Mouse (Mus musculus): ENCODE results near the gene Map3k11. TPM values are rescaled to one million over a fixed set of nuclear protein-coding genes. Genes with fewer than 3 reads are reported as not detected.
A peak's percentile ranks its signal among the peaks of the same experiment; 100 is the strongest.

The Map3k11 gene
- 10 to 100 TPM; 24.0 to 30.4 TPM for total RNA-seq (2021)

DNA sequence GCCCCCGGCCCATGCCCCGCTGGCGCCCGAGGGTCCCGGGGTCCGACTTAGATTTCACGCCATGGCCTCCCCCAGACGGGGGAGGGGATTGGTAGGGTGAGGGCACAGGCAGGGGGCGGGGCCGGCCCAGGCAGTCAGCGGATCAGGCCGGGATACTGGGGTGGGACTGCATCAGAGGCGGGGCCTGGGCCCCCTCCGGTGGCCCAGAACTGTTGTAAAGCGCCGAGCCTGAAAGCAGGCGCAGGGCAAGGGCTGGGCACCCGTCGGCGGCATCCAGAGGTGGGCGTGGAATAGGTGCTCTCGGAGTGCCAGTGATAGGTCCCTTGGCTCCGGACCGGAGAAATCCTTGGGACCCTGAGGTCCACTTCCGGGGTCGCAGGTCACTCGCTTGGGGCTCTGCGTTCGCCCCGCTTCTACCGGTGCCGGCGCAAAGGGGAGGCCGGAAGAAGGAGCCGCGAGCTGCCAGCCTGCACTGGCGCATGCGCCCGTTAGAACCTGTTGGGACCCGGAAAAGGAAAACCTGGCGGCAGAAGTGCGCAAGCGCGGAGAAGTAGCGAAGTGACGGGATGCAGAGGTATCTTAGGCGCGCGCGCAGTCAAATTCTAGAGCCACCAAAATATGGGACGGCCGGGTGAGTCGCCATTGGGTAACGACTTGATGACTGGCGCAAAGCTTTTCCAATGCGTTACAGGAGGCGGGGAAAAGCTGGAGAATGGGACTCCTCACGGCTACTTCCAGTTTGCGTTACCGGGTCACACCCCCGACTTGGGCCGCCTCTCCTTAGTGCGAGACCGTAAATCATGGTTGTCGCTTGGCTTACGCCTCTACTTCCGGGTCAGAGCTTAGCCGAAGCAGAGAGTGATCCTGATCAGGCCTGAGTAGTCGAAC is at the start of gene Map3k11, which contains the start of gene Pcnx3:
Gene Map3k11 (plus strand): TSS at position 543 of the 888 bp plus-strand sequence.
Gene Pcnx3 (minus strand): TSS at position 709 of the 888 bp plus-strand sequence.
- intact Hi-C loops (cut with DNase I), result no loop called here
- peak; percentile 97 for DNase-seq (ENCODE audit: low spot score)

DNA sequence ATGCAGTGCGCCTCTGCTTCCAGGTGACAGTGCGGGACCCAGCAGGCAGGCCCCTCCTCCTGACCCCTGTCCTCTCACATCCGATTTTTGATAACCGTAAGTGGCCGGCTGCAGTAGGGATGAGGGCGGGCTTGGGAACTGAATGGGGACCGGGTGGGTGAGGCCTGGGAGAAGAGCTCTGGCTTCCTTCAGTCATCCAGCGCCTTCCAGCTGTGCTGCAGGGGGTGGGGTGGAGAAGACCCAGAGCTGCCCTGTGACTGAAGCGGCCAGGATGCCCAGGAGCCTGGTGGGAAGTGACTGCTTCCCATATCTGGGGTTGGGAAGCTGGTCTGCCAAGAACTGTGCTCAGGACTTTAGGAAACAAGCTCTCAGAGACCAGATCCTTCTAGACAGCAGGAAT is 48.2 kb upstream of the Map3k11 start:
- intact Hi-C loops (cut with DNase I), result no loop called here
- DNase-seq (ENCODE audit: low spot score), result no peak

DNA sequence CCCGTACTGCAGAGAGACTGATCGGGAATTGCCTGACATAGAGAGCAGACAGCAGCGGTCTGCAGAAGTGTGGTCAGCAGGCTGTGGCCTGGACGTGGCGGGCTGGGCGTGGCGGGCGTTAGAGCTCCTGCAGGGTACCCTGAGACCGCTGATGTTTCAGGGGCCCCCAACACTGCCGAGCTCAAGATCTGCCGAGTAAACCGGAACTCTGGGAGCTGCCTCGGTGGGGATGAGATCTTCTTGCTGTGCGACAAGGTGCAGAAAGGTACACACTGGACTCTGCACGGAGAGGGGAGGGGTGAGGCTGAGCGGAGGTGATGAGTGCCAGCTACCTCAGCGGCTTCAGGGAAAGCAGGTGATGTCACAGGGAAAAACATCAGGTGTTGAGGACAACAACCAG is 47.5 kb upstream of the Map3k11 start:
- intact Hi-C loops (cut with DNase I), result no loop called here
- DNase-seq (ENCODE audit: low spot score), result no peak

DNA sequence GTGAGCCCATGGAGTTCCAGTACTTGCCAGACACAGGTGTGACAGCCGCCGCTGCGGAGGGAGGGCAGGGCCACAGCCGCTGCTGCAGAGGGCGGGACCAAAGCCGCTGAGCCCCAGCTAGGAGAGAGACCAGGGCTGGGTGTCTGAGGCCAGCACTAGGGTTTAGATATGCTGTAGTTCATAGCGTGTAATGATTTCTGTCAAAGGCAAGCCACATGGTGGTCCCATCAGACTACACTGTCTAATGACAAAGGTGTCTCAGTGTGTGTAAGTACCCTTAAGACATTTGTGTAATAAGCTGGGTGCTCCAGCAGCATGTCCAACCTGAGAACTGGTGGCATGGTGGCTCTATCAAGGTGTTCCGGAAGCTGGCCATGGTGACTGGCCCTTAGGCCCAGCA is 46.9 kb upstream of the Map3k11 start:
- intact Hi-C loops (cut with DNase I), result no loop called here
- DNase-seq (ENCODE audit: low spot score), result no peak

DNA sequence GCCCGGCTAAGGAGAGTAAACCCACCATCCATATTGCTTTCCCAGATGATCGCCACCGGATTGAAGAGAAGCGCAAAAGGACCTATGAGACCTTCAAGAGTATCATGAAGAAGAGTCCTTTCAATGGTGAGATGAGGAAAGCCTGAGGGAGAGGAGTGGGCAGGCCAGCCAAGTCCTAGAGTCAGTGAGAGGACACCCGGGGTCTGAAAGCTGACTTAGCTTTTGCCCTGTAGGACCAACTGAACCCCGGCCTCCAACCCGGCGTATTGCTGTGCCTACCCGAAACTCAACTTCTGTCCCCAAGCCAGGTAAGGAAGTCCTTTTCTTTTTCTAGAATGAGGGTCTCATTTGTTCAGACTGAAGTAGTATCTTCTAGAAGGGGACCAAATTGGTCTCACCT is 43.3 kb upstream of the Map3k11 start:
- intact Hi-C loops (cut with DNase I), result loop anchor here (5.0 kb wide), 1 partner anchor 82 kb away; the partner anchor contains the start of genes Ehbp1l1 and Fam89b
- no peak for DNase-seq (ENCODE audit: low spot score)

DNA sequence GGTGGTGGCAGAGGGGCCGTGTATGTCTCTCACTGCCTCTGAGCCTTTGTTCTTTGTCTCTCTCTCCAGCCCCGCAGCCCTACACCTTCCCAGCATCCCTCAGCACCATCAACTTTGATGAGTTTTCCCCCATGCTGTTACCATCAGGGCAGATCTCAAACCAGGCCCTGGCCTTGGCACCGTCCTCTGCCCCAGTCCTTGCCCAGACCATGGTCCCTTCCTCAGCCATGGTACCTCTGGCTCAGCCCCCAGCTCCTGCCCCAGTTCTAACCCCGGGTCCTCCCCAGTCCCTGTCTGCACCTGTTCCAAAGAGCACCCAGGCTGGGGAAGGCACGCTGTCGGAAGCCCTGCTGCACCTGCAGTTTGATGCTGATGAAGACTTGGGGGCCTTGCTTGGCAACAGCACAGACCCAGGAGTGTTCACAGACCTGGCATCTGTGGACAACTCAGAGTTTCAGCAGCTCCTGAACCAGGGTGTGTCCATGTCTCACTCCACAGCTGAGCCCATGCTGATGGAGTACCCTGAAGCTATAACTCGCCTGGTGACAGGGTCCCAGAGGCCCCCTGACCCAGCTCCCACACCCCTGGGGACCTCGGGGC is 41.7 kb upstream of the Map3k11 start:
- intact Hi-C loops (cut with DNase I), result loop anchor here (5.0 kb wide), 1 partner anchor 80 kb away; the partner anchor contains the start of genes Ehbp1l1 and Fam89b
- no peak for DNase-seq (ENCODE audit: low spot score)

DNA sequence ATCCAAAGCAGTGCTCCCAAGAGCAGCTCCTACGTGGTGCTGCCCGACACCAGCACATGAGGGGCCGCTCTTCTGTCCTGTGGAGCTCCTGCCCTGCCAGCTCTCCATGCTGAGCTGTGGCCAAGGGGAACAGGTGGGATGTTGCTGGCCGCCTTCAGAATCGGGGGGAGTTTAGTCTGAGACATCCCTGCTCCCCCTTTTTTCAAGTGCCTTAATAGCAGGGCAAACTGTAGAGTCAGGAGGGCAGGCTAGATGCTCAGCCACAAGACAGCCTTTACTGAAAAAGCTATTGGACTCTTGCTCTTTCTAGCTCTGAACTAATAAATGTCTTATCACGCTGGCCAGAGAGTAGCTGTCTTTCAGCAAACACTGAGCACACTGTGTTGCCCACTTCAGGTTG is 40.8 kb upstream of the Map3k11 start:
- DNase-seq (ENCODE audit: low spot score), result no peak
- intact Hi-C loops (cut with DNase I), result loop anchor here (5.0 kb wide), 1 partner anchor 80 kb away; the partner anchor contains the start of genes Ehbp1l1 and Fam89b

DNA sequence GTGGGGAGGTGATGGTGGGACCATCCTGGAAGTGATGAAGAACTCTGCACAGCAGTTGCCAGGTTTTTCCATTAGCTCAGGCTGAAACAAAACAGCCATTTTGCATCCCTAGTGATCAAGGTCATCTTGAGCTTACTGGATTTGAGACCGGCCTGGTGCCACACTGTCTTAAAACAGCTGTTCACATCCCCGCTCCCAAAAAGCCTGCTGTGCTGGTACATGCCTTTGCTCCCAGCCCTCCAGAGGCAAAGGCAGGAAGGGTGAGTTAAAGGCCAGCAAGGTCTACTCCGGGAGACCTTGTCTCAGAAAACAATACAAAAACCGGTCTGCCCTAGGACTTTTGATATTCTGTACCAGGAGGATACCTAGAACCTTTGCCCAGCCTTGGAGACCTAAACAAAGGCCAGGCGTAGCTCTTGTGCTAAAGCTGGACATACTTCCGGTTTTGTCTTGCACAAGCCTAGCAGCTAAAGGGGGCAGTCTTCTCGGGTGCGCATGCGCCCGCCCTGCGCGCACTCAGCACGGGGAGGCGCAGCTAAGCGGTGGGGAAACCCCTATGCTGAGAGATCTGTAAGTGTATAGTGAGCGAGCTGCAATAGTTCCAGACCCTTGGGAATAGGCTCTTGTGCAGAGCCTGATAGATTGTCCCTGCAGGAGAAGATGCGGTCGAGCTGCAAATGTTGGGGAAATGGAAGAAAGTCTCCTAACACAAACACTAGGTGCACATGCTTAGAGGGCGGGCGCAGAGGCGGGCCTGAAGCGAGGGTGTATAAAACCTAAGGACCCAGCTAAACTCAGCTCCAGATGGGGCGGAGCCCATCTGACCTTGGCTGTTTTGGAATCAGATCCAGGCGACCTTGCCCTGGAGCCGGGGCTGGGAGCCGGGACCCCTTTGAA is 39.9 kb upstream of the Map3k11 start:
- peak; percentile 79 for DNase-seq (ENCODE audit: low spot score)
- intact Hi-C loops (cut with DNase I), result loop anchor here (5.0 kb wide), 1 partner anchor 79 kb away; the partner anchor contains the start of genes Ehbp1l1 and Fam89b

DNA sequence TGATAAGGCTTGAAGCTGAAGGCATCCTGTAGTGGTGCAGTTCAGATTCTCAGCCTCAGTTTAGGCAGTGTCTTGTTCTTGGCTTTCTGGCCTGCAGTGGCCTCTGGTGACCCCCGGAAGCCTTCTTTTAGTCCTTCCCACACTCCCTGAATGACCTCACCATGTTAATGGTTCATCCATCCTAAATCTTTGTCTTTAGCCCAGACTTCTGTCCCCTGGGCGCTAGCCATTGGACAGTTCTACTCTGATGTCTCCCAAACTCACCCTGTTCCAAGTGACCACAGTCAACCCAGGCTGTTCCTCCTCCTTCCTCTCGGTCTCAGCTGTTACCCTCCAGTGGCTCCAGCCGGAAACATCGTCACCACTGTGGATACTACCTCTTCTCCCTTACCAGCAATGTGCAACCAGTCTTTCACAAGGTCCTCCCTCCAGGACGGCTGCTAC is 39.2 kb upstream of the Map3k11 start:
- intact Hi-C loops (cut with DNase I), result loop anchor here (5.0 kb wide), 1 partner anchor 78 kb away; the partner anchor contains the start of genes Ehbp1l1 and Fam89b
- DNase-seq (ENCODE audit: low spot score), result peak; percentile 69

DNA sequence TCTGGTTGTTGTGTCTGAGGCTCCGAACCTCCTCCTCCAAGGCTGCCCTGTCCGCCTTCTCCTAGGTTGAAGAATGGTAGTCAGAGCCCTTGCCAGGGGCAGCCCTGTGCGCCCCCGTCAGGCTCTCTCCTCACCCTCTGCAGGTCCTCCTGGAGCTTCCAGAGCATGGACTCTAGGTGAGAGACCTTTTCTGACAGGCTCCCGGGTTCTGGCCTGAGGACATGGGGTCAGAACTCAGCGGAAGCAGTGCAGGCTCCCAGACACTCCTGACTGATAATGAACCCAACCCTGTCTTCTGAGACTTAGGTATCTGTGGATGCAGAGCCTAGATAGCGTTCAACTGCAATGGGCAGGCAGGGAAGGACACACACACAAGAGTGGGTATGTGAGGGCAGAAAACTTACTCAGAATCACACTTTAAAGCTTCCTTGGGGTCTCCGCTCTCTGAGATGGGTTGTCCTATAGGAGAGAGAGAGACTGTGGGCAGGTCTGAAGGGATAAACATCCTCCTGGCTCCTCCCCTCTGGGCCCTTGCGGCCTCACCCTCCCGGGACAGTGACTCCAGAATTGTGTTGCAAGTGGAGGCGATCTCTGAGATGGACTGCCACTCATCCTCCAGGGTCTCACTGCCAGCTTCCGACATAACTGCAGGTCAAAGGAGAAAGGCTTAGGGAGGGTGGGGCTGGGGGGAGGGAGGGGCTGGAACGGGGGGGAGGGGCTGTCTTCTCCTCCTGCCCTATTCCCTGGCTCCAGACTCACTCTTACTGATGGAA is 36.9 kb upstream of the Map3k11 start:
- DNase-seq (ENCODE audit: low spot score), result no peak
- intact Hi-C loops (cut with DNase I), result no loop called here

DNA sequence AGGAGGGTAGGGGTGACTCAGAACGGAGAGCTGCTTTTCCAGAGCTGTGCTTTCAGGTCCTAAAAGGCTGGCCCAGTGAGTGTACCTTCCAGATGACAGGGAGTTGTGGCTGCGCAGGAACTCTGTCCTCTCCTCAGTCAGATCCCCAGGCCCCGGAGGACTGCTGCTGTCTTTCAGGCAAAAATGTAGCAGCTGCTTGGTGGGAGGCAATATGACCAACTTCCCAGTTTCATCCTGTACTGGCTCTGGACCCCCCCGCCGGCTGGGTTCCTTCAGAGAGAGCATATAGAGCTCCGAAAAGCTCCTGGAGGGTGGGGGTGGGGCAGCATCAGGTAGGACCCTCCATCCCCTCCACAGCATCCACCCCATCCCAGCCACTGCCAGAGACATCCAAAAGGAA is 36.0 kb upstream of the Map3k11 start:
- DNase-seq (ENCODE audit: low spot score), result no peak
- intact Hi-C loops (cut with DNase I), result no loop called here

DNA sequence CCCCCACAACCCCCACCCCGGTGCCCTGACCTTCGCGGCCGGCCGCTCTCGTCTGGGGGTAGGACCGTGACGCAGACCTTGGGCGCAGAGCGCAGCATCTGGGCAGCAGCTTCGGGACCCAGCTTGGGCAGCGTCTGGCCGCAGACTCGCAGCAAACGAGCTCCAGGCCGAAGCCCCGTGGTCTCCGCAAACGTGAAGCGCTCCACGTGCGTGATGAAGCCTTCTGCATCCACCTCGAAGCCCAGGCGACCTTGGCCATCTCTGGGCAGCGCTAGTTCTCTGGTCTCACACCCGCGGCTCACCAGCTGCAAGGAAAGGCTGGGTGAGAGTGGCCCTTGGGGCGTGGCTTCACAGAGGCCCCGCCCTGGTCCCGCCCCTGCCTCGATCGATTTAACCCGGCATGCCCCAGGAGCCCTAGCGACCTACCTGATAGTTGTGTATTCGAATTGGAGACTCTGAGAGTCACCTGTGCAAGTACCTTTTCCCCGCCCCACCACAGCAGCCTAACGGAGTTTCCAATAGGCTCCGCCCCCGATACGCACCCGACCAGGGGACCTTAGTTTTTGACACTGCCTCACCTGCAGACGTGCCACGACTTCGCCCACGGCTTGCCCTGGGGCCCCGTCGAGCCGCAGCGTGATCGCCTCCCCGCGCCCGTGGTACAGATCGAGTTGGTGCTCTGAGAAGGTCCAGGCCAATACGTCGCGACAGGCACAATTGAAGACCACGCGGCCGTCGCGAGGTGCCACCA is 34.4 kb upstream of the Map3k11 start:
- intact Hi-C loops (cut with DNase I), result no loop called here
- no peak for DNase-seq (ENCODE audit: low spot score)

DNA sequence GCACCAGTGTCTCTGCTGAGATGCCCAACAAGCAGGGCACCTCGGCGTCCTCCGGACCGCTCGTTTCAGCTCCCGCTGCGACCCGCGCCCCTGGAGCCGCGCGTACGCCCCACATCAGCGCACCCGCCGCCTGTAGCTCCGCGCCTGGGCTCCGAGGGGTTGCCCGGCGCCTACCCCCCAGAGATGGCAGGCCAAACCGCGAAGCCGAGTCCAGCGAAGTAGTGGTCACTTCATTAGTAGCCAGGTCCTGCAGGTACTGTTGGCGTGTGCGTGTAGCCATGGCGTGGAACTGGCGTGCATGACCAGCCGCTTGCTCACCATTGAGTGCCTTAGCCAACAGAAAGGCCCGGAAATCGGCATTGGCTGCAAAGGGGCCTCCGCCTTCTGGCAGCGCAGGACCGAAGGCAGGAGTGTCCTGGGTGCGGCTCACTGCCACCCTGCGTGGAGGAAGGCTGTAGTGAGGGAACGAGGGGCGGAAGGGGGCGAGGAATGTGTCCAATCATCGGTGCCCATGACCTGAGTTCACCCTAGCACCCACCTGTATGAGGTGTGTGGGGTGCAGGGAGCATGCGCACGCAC is 33.7 kb upstream of the Map3k11 start:
- no peak for DNase-seq (ENCODE audit: low spot score)
- intact Hi-C loops (cut with DNase I), result no loop called here

DNA sequence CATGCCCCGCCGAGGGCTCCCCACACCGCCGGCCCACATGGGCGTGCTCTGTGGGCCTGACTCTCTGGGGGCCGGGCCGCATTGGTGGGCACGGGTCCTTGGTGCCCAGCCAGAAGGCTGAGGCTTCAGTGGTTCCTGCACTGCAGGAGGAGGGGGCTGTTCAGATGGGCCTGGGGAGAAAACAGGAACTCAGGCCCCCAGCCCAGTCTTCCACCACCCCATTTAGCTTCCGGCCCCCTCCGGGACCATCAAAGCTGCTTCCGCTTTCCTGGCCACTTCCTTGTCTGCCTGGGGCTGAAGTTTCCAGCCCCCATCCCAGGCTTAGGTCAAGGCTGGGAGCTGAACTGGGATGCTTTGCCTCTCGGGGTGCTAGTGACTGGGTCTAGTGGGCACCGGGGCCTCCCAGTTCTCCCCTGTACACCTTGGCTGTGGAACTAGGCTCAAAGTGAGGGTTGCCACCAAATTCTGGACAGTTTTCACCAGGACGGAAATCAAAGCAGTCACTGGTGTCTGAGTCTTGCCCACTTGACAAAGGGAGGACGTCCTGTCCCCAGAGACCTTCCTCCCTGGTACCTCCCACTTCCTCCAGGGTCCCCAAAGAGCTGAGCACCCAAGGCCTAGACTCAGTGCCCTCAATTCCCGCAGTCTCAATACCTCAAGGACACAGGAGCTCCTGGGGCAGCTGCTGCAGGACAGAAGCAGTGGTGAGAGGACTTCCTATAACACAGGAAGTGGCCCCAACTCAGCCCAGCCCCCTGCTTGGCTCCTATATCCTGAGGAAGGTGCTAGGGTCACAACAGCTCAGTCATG is 27.4 kb upstream of the Map3k11 start:
- intact Hi-C loops (cut with DNase I), result loop anchor here (5.0 kb wide), 1 partner anchor 49 kb away; the partner anchor contains the start of gene Kat5

DNA sequence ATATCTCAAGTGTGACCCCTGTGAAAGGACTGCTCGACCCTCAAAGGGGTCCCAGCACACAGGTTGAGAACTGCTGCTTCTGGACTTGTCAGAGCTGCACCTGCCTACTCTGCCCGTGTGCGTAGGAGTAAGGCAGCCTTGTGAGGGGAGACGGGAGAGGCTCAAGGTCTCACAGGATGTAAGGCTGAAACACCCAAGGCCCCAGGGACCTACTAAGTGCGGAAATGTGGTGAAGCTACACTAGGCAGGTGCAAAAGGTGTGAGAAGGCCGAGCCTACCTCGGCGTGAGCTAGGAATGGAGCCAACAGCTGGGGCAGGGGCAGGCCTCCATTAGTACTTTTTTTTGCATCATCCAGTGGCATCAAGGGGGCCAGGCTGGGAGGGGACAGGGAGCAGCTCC is 26.2 kb upstream of the Map3k11 start:
- DNase-seq (ENCODE audit: low spot score), result no peak
- intact Hi-C loops (cut with DNase I), result loop anchor here (2.0 to 5.0 kb wide), 2 partner anchors 26 to 50 kb away; partner anchors contain the start of genes Kat5 and Rela

More for the DNA sequence above, 27.4 kb upstream of the Map3k11 start:
- DNase-seq (ENCODE audit: low spot score), result peak; percentile 47

DNA sequence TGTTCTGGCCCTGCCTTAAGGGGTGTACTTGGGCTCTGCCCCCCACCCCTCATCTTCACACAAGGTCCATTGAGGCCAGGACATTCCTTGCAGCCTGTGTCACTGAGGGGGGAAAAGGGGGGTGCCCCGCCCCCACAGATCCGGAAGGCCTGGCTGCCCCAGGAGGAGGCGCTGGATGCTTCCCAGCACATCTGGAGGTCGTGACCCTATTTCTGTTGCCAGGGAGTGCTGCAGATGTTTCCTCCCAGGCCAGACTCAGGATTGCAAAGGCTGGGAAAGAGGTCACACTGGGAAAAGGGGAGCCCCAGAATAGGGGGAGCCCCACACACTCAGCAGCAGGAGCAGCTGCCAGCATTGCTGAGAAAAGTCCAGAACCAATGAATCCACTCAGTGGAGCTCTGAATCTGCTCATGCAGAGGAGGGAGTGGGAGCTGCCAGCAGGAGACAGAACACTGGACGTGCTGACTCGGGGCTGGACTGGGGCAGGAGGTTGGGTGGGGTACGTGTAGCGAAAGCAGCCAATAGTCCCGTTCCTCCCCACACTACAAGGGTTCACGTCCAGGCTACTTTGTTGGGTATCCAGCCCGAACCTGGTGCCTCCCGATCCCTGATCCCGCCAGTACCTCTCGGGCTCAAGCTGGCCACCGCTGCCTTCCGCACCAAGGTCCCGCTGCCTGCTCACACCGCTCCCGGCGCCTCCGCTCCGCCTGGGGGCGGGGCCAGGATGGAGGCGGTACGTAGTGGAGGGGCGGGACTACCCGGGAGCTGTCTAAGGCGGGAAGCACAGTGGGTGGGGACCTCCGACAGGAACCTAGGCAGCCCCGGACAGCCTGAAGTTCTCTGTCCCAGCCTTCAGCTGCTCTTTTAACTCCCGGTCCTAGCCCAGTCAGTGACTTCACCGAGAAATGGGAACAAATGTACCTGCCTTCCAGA is 25.3 kb upstream of the Map3k11 start, which contains the start of gene Sipa1:
Gene Sipa1 (minus strand): TSS at position 727 of the 933 bp plus-strand sequence.
- intact Hi-C loops (cut with DNase I), result loop anchor here (2.0 to 5.0 kb wide), 2 partner anchors 26 to 51 kb away; partner anchors contain the start of genes Kat5 and Rela
- peak; percentile 95 for DNase-seq (ENCODE audit: low spot score)
